Comparison of ENCODE assay signal across 34 mouse cellular contexts in the genomic region with DNA sequence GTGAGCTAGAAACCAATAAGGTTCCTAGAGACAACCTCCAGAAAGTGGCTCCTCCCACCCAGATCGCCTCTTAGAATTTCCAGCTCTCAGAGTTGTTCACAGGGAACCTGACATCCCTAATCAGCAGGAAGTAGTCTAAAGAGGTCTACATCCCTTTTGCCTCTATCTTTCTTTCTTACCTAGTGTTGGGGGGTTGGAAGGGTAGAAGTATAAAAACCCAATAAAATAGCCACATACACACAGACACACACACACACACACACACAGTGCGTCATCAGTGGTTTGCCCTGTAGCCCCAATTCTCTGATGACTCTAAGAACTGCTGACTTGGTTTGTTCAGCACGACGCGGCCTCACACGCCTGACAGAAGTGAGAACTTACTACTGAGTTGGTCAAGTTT. TPM values are rescaled to one million over a fixed set of nuclear protein-coding genes. Genes with fewer than 3 reads are reported as not detected.
A peak's percentile ranks its signal among the peaks of the same experiment; 100 is the strongest.
DNase-seq lines count a peak whose midpoint lies in the region; ATAC-seq and TF ChIP-seq lines count a peak whose summit lies in the region.
"Had no signal": no experiment of that assay in that cellular context is flagged by ENCODE, and none has a peak within 500 bp of the region (broad histone marks: within the 10 kb centered on the region; RNA-seq: fewer than 3 reads in every experiment).

No protein-coding gene starts in this region.

- 88% methylated on average over 6 of the region's 6 CpGs for WGBS in intestine, embryonic 16.5 days

- TF ChIP-seq RAD21 in MEL (IDR thresholded peaks at IDR 0.05; ENCODE audit: low read depth, low read length) = no peak

- peak; percentile 46 for DNase-seq in CD4-positive, CD25-positive, alpha-beta regulatory T cell, adult 2 months (ENCODE audit: low read depth, low spot score)
- peak; percentile 57 for DNase-seq in MEL (ENCODE audit: low read depth, low spot score)
- peak; percentile 27 for DNase-seq in naive thymus-derived CD4-positive, alpha-beta T cell, adult 2 months (ENCODE audit: low read depth)
- no peak for DNase-seq in thymus, postnatal 36 days
- no peak for DNase-seq in frontal cortex, postnatal 14 days (ENCODE audit: low spot score in 2 of 2)
- DNase-seq: adrenal gland, adult 2 months; adrenal gland, postnatal 36 days; B cell, adult 2 months; cerebellum, adult 18-20 months; cerebellum, postnatal 25 days; heart, postnatal 14 days; kidney, adult 11 months; kidney, postnatal 25 days; liver; lung, adult 2 months; lung, postnatal 10 days; right cerebral cortex, postnatal 14 days; spleen, adult 18-20 months; thymus, adult 18-20 months; thymus, postnatal 25 days had no signal

- H3K4me1 ChIP-seq in MEL (ENCODE audit: control insufficient read depth in 1 of 2, insufficient read depth in 2 of 2, low read length in 2 of 2) = peaks cover 29 to 30% of the 10 kb centered on the region in 2 experiments
- H3K4me1 ChIP-seq in intestine, embryonic 16.5 days (ENCODE audit: control insufficient read depth, insufficient read depth, low read length) = no peaks in the 10 kb centered on the region
- H3K4me1 ChIP-seq: embryonic facial prominence, embryonic 12.5 days; kidney, embryonic 15.5 days had no signal

- no peaks in the 10 kb centered on the region for H3K9me3 ChIP-seq in MEL (replicated peaks; ENCODE audit: insufficient read depth, low read length)
- H3K9me3 ChIP-seq in intestine, embryonic 16.5 days (ENCODE audit: control insufficient read depth, low read length) = no peaks in the 10 kb centered on the region
- H3K9me3 ChIP-seq: embryonic facial prominence, embryonic 12.5 days; kidney, embryonic 15.5 days; midbrain, embryonic 10.5 days; midbrain, embryonic 15.5 days had no signal

- peak; percentile 70 for ATAC-seq in inflammation-experienced regulatory T-cells, adult 6 months
- no peak for ATAC-seq in intestine, embryonic 16.5 days
- ATAC-seq: forebrain, embryonic 16.5 days; hindbrain, embryonic 16.5 days; midbrain, embryonic 15.5 days had no signal

- no peak overlapping the region for H3K4me3 ChIP-seq in MEL (ENCODE audit: control insufficient read depth in 1 of 2, insufficient read depth in 1 of 2, low read depth in 2 of 2, low read length in 2 of 2)
- no peak overlapping the region for H3K4me3 ChIP-seq in intestine, embryonic 16.5 days (ENCODE audit: low read length)
- H3K4me3 ChIP-seq: embryonic facial prominence, embryonic 12.5 days; kidney, embryonic 15.5 days; midbrain, embryonic 10.5 days; midbrain, embryonic 15.5 days had no signal

- H3K4me2 ChIP-seq in intestine, embryonic 16.5 days (ENCODE audit: low read depth, low read length) = no peak overlapping the region
- H3K4me2 ChIP-seq: embryonic facial prominence, embryonic 12.5 days; kidney, embryonic 15.5 days; midbrain, embryonic 15.5 days had no signal

- no peak overlapping the region for H3K27ac ChIP-seq in MEL (ENCODE audit: control insufficient read depth, low read depth, low read length)
- H3K27ac ChIP-seq in intestine, embryonic 16.5 days (ENCODE audit: low read length) = no peak overlapping the region
- H3K27ac ChIP-seq: embryonic facial prominence, embryonic 12.5 days; kidney, embryonic 15.5 days; liver, embryonic 14.5 days; macrophage; midbrain, embryonic 10.5 days; midbrain, embryonic 15.5 days; stomach, postnatal 0 days had no signal

- H3K9ac ChIP-seq in MEL (ENCODE audit: control insufficient read depth, low read depth, low read length, poor library complexity, severe bottlenecking) = no peak overlapping the region
- H3K9ac ChIP-seq in intestine, embryonic 16.5 days (ENCODE audit: low read depth, low read length) = no peak overlapping the region
- H3K9ac ChIP-seq: embryonic facial prominence, embryonic 12.5 days; kidney, embryonic 15.5 days; liver, embryonic 14.5 days; midbrain, embryonic 15.5 days had no signal

- peaks cover 2 to 52% of the 10 kb centered on the region in 2 experiments for H3K36me3 ChIP-seq in MEL (ENCODE audit: control insufficient read depth in 1 of 2, insufficient read depth in 2 of 2, low read length in 2 of 2)
- H3K36me3 ChIP-seq in intestine, embryonic 16.5 days (ENCODE audit: control insufficient read depth, insufficient read depth, low read length) = no peaks in the 10 kb centered on the region
- H3K36me3 ChIP-seq: embryonic facial prominence, embryonic 12.5 days; midbrain, embryonic 15.5 days had no signal

- no peak for TF ChIP-seq POLR2A in MEL (IDR thresholded peaks at IDR 0.05; ENCODE audit: control insufficient read depth in 1 of 2, insufficient read depth in 1 of 2, low read depth in 1 of 2, low read length in 2 of 2, poor library complexity in 1 of 2)

- TF ChIP-seq CTCF in MEL (IDR thresholded peaks at IDR 0.05 in 2 of 3, conservative IDR thresholded peaks at IDR 0.05 in 1 of 3; ENCODE audit: control insufficient read depth in 1 of 3, insufficient read depth in 1 of 3, low read depth in 2 of 3, low read length in 3 of 3, poor library complexity in 1 of 3, severe bottlenecking in 1 of 3) = no peak

- TF ChIP-seq EP300 in MEL (IDR thresholded peaks at IDR 0.05; ENCODE audit: low read depth in 1 of 2, low read length in 2 of 2) = 0 out of 4 replicates have a peak, but pooled peaks of 1 of the 2 experiments have one; percentile 40

- peaks cover 21% of the 10 kb centered on the region for H3K79me2 ChIP-seq in MEL (ENCODE audit: control insufficient read depth, insufficient read depth, low read length, poor library complexity)

- H3K27me3 ChIP-seq in MEL (ENCODE audit: control insufficient read depth in 1 of 2, insufficient read depth in 2 of 2, low read length in 2 of 2) = no peaks in the 10 kb centered on the region
- no peaks in the 10 kb centered on the region for H3K27me3 ChIP-seq in intestine, embryonic 16.5 days (replicated peaks; ENCODE audit: control insufficient read depth, insufficient read depth, low read length)
- H3K27me3 ChIP-seq: embryonic facial prominence, embryonic 12.5 days; kidney, embryonic 15.5 days; midbrain, embryonic 15.5 days had no signal

TF ChIP-seq in MEL, 35 proteins besides CTCF, POLR2A, EP300 and RAD21:
- TF ChIP-seq NELFE (IDR thresholded peaks at IDR 0.05; ENCODE audit: low read depth, low read length) (no peak), JUND (IDR thresholded peaks at IDR 0.05; ENCODE audit: low read depth, low read length) (no peak), POLR2AphosphoS5 (IDR thresholded peaks at IDR 0.05; ENCODE audit: borderline replicate concordance, low read depth, low read length) (no peak), RCOR1 (IDR thresholded peaks at IDR 0.05; ENCODE audit: low read depth, low read length) (no peak), MYB (IDR thresholded peaks at IDR 0.05; ENCODE audit: low read depth, low read length) (no peak), GATA1 (IDR thresholded peaks at IDR 0.05; ENCODE audit: low read depth, low read length) (no peak), E2F4 (IDR thresholded peaks at IDR 0.05; ENCODE audit: borderline replicate concordance, low read depth, low read length) (no peak), USF2 (IDR thresholded peaks at IDR 0.05; ENCODE audit: borderline replicate concordance in 1 of 2, insufficient read depth in 1 of 2, low read depth in 1 of 2, low read length in 2 of 2) (no peak), TBP (IDR thresholded peaks at IDR 0.05; ENCODE audit: low read depth, low read length) (no peak)

RNA-seq across cellular contexts. Expression of gene Mosmo, which starts 22.2 kb away (rescaled TPM):
- 18.6 and 20.0 TPM in 2 replicates for total RNA-seq in MEL (2012; rRNA removed)
- 10 to 100 TPM; 23.5 to 30.0 TPM for polyA plus RNA-seq in MEL (2012; ENCODE audit: insufficient read depth in 1 of 2, insufficient read length in 2 of 2, low read depth in 1 of 2, low replicate concordance in 2 of 2, missing spikeins in 1 of 2)
- 1 to 10 TPM; 7.2 to 8.3 (median 8.0) TPM for polyA plus RNA-seq in inflammation-experienced regulatory T-cells, adult 6 months (2017; shearing (Covaris generic))
- 5.1 and 6.3 TPM in 2 replicates for polyA plus RNA-seq in intestine, embryonic 16.5 days (2015; fragmentation: Nextera tagmentation; extraction: Ambion mirVana)

RNA-seq across cellular contexts. Expression of gene Pdzd9, which starts 29.4 kb away (rescaled TPM):
- total RNA-seq in MEL (2012; rRNA removed) = 0.92 TPM in 2 replicates
- polyA plus RNA-seq in MEL (2012; ENCODE audit: insufficient read depth in 1 of 2, insufficient read length in 2 of 2, low read depth in 1 of 2, low replicate concordance in 2 of 2, missing spikeins in 1 of 2) = under 1 TPM in 1 of 2 experiments, not detected in 1; 0.31 TPM
- under 1 TPM; 0.59 to 0.99 (median 0.79) TPM for polyA plus RNA-seq in inflammation-experienced regulatory T-cells, adult 6 months (2017; shearing (Covaris generic))
- polyA plus RNA-seq in intestine, embryonic 16.5 days (2015; fragmentation: Nextera tagmentation; extraction: Ambion mirVana) = 0.18 and 0.34 TPM in 2 replicates
- total RNA-seq: adrenal gland, adult 2 months; adrenal gland, postnatal 36 days; gastrocnemius, adult 8-10 months; gastrocnemius, postnatal 4 days; heart, postnatal 14 days; left cerebral cortex, postnatal 36 days had no signal
- polyA plus RNA-seq: adrenal gland, adult 2 months; lung, adult 2 months had no signal

RNA-seq across cellular contexts. Expression of gene Vwa3a, which starts 39.5 kb away (rescaled TPM):
- total RNA-seq in MEL (2012; rRNA removed) = not detected in 2 replicates
- not detected for polyA plus RNA-seq in MEL (2012; ENCODE audit: insufficient read depth in 1 of 2, insufficient read length in 2 of 2, low read depth in 1 of 2, low replicate concordance in 2 of 2, missing spikeins in 1 of 2)
- not detected for polyA plus RNA-seq in inflammation-experienced regulatory T-cells, adult 6 months (2017; shearing (Covaris generic))
- 0.38 and 0.44 TPM in 2 replicates for polyA plus RNA-seq in intestine, embryonic 16.5 days (2015; fragmentation: Nextera tagmentation; extraction: Ambion mirVana)
- polyA plus RNA-seq: macrophage had no signal

Comparison
In these comparisons a context has a peak if more than half of its experiments do, and no peak if none do; other contexts are left out.
1. DNase-seq: peak in CD4-positive, CD25-positive, alpha-beta regulatory T cell, adult 2 months (single experiment), MEL (single experiment) and naive thymus-derived CD4-positive, alpha-beta T cell, adult 2 months (single experiment); none in thymus, postnatal 36 days (0 of 2) and frontal cortex, postnatal 14 days (0 of 2).